Mouse (Mus musculus): ENCODE results near the gene Gm38100.

- no peak for TF ChIP-seq ZMIZ1 (IDR thresholded peaks at IDR 0.05; ENCODE audit: low read depth, low read length)
- TF ChIP-seq ZKSCAN1 (IDR thresholded peaks at IDR 0.05; ENCODE audit: low read depth, low read length) = no peak
- no peak for TF ChIP-seq POLR2A (IDR thresholded peaks at IDR 0.05; ENCODE audit: control insufficient read depth in 1 of 2, insufficient read depth in 1 of 2, low read depth in 1 of 2, low read length in 2 of 2, poor library complexity in 1 of 2)
- TF ChIP-seq CTCF (IDR thresholded peaks at IDR 0.05 in 2 of 3, conservative IDR thresholded peaks at IDR 0.05 in 1 of 3; ENCODE audit: control insufficient read depth in 1 of 3, insufficient read depth in 1 of 3, low read depth in 2 of 3, low read length in 3 of 3, poor library complexity in 1 of 3, severe bottlenecking in 1 of 3) = no peak
- no peak for TF ChIP-seq RAD21 (IDR thresholded peaks at IDR 0.05; ENCODE audit: low read depth, low read length)
- no peak for TF ChIP-seq CHD2 (IDR thresholded peaks at IDR 0.05; ENCODE audit: low read length)
- no peak for TF ChIP-seq ETS1 (IDR thresholded peaks at IDR 0.05; ENCODE audit: low read depth, low read length)
- no peak for TF ChIP-seq HCFC1 (IDR thresholded peaks at IDR 0.05; ENCODE audit: low read depth, low read length)
- no peak for TF ChIP-seq NRF1 (IDR thresholded peaks at IDR 0.05; ENCODE audit: insufficient read depth, low read depth, low read length, poor library complexity, severe bottlenecking)
- TF ChIP-seq GATA1 (IDR thresholded peaks at IDR 0.05; ENCODE audit: low read depth, low read length) = no peak
These were observed 26.4 kb upstream of the Gm38100 start for GRCm38 (mm10) chr1:175893726-175894125.

Measured in MEL (cell line).